Mouse (Mus musculus) kidney, adult 8-10 months (tissue): ENCODE data around the gene Mtcp1.

Source experiments
- DNase-seq, 2 experiments: peaks; one replicate each; pipeline ENCODE4 v3.0.0; 2022

Gene Mtcp1

GRCm38 (mm10) chrX:75415936-75416785 is at the start of gene Mtcp1, which contains the start of the genes Cmc4 and Brcc3:
TSS of gene Mtcp1 (minus strand) at chrX:75416588.
TSS of gene Cmc4 (minus strand) at chrX:75416584.
TSS of gene Brcc3 (plus strand) at chrX:75416628.
- DNase-seq = peak; percentile 91

DNA sequence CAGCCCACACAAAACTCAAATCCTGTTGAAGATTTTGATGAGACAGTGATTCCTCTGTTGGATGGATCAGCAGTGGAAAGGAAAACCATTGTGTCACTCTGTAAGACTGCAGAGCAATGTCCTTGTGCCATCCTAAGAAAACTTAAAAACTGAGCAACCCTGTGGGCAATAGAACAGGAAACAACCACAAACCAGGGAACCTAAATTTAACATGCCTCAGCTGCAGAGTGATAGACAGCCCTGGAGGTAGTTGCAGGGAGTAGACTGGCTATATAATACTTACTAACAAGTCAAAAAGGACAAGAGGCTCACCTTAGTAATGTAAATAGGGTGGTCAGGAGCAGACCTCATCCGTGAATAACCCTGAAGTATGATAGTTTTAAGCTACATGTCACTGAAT is 38.2 kb upstream of the Mtcp1 start:
- DNase-seq = no peak

GRCm38 (mm10) chrX:75409711-75410110 is 6.7 kb downstream of the Mtcp1 start:
- DNase-seq = no peak

DNA sequence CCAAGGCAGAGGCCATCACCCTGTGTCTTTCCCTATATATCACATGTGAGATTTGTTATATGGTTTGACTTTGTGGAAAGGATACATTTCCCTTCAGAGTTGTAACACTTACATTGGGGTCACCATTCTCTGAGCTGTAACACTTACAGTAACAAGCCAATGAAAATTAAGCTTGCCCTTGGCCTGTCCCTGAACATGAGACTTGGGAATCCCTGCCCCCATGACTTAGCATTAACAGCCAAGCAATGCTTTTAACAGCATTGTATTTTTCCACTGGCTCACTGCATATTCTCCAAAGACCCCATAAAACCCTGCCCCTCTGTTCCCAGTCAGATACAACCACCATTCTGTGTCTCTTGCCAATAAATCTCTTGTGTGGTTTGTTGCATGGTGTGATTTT is 13.0 kb downstream of the Mtcp1 start:
- no peak for DNase-seq

- peak in 1 of 2 experiments; percentile 26 for DNase-seq
Measured at GRCm38 (mm10) chrX:75402668-75403067, 13.7 kb downstream of the Mtcp1 start.

GRCm38 (mm10) chrX:75399471-75399870 is 16.9 kb downstream of the Mtcp1 start:
- peak in 1 of 2 experiments; percentile 49 for DNase-seq

- peak; percentile 45 to 75 for DNase-seq
Measured at GRCm38 (mm10) chrX:75382195-75382771, 34.1 kb downstream of the Mtcp1 start, which contains the start of the genes Fundc2 and F8. TSS of gene Fundc2 (plus strand) at chrX:75382399. TSS of gene F8 (minus strand) at chrX:75382615.

GRCm38 (mm10) chrX:75381699-75382098 is 34.7 kb downstream of the Mtcp1 start:
- no peak for DNase-seq

DNA sequence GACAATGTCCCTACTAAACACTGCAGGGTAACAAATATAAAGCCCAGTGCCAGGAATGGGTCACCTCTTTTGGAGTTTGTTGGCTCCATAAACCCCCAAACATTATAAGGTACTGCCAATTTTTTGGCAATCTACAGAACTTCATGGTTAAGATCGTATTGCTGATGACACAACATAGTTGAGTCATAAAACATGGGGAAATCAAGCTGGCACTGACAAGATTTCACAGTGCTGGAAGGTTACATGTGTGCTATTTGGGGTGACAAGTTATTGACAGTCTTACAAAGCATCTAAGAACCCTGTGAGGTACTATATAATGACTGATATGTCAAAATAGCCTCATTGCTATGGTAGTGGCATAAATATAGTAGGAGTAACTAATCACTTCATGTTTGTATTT is 35.2 kb downstream of the Mtcp1 start:
- DNase-seq = no peak

DNA sequence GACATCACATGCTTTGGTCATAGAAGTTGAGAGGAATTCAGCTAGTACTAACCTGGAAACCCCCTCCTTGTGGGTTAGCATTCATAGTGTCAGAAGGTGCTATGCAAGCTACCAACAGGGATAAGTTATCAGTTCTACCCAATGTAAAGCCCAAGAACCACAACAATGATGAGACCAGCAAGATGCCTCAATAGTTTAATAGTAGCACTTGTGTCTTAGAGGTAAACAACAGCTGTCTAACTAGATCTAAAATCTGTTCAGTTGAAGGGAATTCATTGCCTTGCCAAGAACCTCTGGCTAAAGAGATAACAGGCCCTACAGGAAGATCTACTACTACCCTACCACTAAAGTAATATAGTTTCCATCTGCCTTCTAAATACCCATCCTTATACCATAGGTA is 39.6 kb downstream of the Mtcp1 start:
- DNase-seq = no peak

DNA sequence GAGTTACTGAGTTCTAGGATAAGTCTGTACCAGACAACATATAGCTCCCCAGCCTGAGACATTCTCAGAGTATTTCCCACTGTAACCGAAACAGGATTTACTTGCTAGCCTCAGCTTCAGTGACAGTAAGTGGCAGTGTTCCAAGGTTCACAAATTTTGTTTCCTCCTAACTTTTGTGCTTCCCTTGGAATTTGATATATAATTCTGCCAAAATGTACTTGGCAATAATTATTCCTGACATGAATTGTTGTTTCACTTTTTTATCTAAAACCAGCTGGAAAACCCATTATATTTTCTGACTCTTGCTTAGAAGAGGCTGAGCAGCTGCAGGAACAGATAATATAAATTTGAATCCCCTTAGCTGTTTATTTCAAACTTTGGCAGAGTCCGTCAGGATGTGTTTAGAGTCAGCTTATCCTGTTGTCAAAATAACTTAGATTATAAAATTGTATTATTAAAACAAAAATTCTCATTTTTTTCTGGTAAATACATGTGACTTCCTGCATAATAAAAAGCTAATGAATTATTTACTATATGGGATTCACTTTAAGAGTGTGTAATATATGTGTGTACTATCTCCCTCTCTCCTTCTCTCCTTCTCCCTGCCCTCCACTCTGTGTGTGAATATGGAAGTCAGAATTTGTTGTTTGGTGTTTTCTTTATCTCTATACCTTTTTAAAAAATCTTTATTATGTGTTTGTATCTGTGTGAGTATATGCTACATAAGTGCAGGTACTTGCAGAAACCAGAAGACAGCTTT is 43.5 kb downstream of the Mtcp1 start:
- peak in 1 of 2 experiments; percentile 29 for DNase-seq

DNA sequence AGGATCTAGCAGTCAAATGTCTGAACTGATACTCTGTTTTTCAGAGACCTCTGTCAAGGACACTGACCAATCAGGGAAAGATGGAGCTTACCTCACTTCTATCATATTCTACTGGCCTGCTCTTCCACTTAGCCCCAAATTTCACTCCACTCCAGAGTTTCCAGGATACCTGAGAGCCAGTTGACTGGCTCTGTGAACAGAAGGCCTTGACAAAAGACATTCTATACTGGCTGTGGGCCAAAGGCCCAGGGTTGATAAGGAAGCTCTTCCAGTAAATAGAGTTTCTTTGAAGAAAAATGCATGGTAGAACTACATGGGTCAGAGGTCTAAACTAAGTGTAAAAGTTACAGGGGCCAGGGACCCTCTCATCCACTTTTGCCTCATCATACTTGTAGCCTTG is 46.2 kb downstream of the Mtcp1 start:
- no peak for DNase-seq
